Mouse (Mus musculus): ENCODE measurements around the gene Plek2. TPM values are rescaled to one million over a fixed set of nuclear protein-coding genes. Genes with fewer than 3 reads are reported as not detected.

Plek2 gene
- polyA plus RNA-seq, 1 experiment from 2014 or later: 1.5 TPM

DNA sequence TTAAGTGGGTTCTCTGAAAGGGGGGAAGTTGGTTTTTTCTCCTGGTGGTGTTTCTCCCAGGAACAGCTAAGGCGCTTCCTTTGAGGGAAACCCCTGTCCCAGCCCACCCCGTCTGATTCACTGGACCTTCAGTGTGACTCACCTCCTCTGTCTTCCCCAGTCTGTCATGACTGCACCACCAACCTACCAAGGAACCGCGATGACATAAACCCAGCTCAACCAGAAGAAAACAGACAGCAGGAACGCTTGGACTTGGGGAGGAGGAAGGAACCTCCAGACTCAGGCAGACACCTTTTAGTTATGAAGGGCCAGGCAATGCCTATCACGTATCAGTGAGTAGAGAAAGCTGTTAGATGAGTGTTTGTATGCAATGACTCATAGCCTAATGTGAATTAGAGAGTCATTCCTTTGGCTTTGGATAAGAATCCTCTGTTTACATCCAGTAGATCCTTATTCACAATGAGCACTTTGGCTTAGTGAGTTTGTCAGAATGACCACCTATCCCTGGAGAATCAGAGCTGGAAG, 1.4 kb upstream of the Plek2 start:
- H3K27me3 ChIP-seq (replicated peaks): peaks cover 49% of the 10 kb centered on the region
- no peak for ATAC-seq (replicated peaks)
- 77% methylated on average over 6 of the region's 6 CpGs for WGBS

DNA sequence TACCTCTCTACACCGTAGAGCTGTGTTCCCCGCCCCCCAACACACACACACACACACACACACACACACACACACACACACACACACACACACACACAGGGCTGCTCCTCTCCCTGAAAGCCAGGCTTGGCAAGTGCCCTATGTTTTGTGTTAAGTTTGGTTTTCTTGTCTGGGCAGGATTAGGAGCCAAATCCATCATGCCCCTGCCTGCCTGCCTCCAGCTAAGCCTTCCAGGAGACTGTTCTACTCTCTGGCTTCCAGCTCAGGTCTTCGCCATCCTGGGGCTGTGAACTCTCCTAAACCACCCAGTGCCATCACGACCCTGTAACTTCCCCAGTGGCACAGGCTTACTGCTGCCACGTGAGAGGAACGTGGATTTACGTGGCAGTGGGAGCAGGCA, 2.3 kb downstream of the Plek2 start:
- Histone ChIP-seq H3K9me3 (no peaks in the 10 kb centered on the region), H3K4me1 (peaks cover 9% of the 10 kb centered on the region), H3K27ac (no peak overlapping the region), H3K9ac (no peak overlapping the region), H3K4me3 (no peak overlapping the region), H3K27me3 (replicated peaks) (peaks cover 16% of the 10 kb centered on the region), H3K36me3 (replicated peaks) (no peaks in the 10 kb centered on the region), H3K4me2 (no peak overlapping the region)
- WGBS: 91% methylated on average over 7 of the region's 7 CpGs
- no peak for ATAC-seq (replicated peaks)

More for the DNA sequence above, 1.4 kb upstream of the Plek2 start:
- H3K9me3 ChIP-seq: no peaks in the 10 kb centered on the region
- no peak overlapping the region for H3K4me3 ChIP-seq
- H3K4me1 ChIP-seq: peaks cover 24% of the 10 kb centered on the region
- H3K9ac ChIP-seq: no peak overlapping the region
- no peak overlapping the region for H3K4me2 ChIP-seq
- no peak overlapping the region for H3K27ac ChIP-seq
- H3K36me3 ChIP-seq (replicated peaks): no peaks in the 10 kb centered on the region

DNA sequence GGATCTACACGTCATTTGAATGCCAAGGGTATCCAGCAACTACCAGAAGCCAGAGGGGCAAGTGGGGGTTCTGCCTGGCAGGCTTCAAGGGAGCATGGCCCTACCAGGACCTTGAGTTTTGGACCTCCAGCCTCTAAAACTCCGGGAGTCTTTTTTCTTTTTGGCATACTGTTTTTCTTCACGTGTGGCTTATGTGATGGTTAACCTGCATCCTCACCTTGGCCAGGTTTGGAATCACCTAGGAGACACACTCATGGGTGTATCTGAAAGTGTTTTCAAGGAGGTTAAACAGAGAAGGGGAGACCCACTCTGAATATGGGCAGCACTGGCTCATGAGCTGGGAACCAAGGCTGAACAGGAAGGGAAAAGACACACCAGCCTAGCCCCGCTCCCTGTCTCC, 3.5 kb downstream of the Plek2 start:
- H3K4me1 ChIP-seq: peaks cover 9% of the 10 kb centered on the region
- no peak overlapping the region for H3K9ac ChIP-seq
- 75% methylated on average over 4 of the region's 4 CpGs for WGBS
- no peak overlapping the region for H3K27ac ChIP-seq
- no peak overlapping the region for H3K4me3 ChIP-seq
- ATAC-seq (replicated peaks): no peak
- no peaks in the 10 kb centered on the region for H3K36me3 ChIP-seq (replicated peaks)
- no peaks in the 10 kb centered on the region for H3K9me3 ChIP-seq
- H3K4me2 ChIP-seq: no peak overlapping the region
- peaks cover 9% of the 10 kb centered on the region for H3K27me3 ChIP-seq (replicated peaks)

DNA sequence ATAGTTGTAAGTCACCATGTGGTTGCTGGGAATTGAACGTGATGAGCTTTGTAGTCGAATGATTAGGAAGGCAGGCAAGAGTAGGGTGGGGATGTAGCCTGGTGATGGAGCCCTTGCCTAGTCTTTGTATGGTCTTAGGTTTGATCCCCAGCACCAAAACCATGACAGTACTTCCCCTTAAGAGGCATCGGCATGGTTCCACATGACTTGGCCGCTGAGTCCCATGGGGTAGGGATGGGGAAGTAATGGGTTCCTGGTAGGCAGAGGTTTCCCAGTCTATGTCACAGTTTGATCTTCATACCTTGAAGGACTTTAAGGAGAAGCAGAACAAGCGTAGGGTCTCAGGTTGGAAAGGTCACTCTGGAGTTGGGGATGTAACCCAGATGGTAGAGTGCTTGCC, 5.3 kb downstream of the Plek2 start:
- no peaks in the 10 kb centered on the region for H3K36me3 ChIP-seq (replicated peaks)
- H3K9me3 ChIP-seq: no peaks in the 10 kb centered on the region
- no peaks in the 10 kb centered on the region for H3K27me3 ChIP-seq (replicated peaks)
- peaks cover under 1% of the 10 kb centered on the region; the same call in 1 of the 2 replicates for H3K4me1 ChIP-seq
- H3K27ac ChIP-seq: no peak overlapping the region
- H3K4me3 ChIP-seq: no peak overlapping the region
- H3K9ac ChIP-seq: no peak overlapping the region
- WGBS: 84% methylated on average over 5 of the region's 5 CpGs
- ATAC-seq (replicated peaks): no peak
- no peak overlapping the region for H3K4me2 ChIP-seq

DNA sequence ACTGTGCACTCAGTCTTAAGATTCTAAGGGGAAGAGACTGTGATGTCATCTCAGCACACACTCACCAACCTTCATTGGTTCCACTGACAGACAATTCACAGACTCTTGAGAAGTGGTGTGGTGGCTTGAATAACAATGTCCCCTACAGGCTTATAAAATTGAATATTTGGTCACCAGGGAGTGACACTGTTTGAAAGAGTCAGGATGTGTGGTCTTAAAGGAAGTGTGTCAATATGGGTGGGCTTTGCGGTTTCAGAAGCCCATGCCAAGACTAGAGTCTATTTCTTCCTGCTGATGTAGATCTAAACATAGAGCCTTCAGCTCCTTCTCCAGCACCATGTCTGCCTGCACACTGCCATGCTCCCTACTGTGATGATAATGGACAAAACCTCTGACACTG, 8.9 kb downstream of the Plek2 start:
- no peak overlapping the region for H3K4me3 ChIP-seq
- no peaks in the 10 kb centered on the region for H3K27me3 ChIP-seq (replicated peaks)
- H3K36me3 ChIP-seq (replicated peaks): no peaks in the 10 kb centered on the region
- no peak overlapping the region for H3K4me2 ChIP-seq
- H3K27ac ChIP-seq: no peak overlapping the region
- no peaks in the 10 kb centered on the region for H3K9me3 ChIP-seq
- no peaks in the 10 kb centered on the region for H3K4me1 ChIP-seq
- 97% methylated on average over 1 of the region's 1 CpGs for WGBS
- ATAC-seq (replicated peaks): no peak
- H3K9ac ChIP-seq: no peak overlapping the region

DNA sequence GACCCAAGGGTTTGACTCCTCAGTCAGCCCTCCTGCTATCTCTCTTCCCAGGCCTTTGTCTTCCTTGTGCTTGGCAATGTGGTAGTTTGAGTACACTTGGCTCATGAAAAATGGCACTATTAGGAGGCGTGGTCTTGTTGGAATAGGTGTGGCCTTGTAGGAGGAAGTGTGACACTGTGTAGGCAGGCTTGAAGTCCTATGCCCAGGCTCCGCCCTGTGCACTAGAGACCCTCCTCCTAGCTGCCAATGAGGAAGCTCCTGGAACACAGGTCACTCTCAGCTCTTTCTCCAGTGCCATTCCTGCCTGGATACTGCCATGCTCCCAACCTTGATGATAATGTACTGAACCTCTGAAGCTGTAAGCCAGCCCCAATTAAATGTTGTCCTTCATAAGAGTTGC, 15.6 kb downstream of the Plek2 start:
- 87% methylated on average over 2 of the region's 2 CpGs for WGBS
- H3K4me1 ChIP-seq: no peaks in the 10 kb centered on the region
- no peak overlapping the region for H3K4me2 ChIP-seq
- no peak overlapping the region for H3K27ac ChIP-seq
- no peaks in the 10 kb centered on the region for H3K27me3 ChIP-seq (replicated peaks)
- H3K4me3 ChIP-seq: no peak overlapping the region
- H3K36me3 ChIP-seq (replicated peaks): no peaks in the 10 kb centered on the region; the same call in 1 of the 2 replicates
- no peaks in the 10 kb centered on the region for H3K9me3 ChIP-seq
- no peak for ATAC-seq (replicated peaks)
- H3K9ac ChIP-seq: no peak overlapping the region

DNA sequence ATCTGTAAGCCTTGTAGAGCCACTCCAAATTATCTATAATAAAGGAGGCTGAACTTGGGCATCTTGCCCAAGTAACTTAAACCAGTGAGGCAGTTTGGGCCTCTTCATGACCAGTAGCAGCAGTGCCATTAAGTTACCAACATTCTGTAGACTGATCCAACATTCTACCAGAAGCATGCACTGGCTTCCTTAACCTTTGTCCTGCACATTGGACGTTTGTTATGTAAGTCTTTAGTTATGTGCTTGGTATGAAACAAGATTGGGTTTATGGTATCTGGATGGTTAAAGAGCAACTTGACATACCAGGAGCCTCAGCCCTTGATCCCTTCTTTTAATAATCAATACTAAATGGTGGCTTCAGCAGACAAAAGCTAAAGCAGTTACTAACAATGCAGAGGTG, 16.7 kb downstream of the Plek2 start:
- no peak overlapping the region for H3K27ac ChIP-seq
- H3K9me3 ChIP-seq: no peaks in the 10 kb centered on the region
- H3K4me1 ChIP-seq: no peaks in the 10 kb centered on the region
- H3K36me3 ChIP-seq (replicated peaks): no peaks in the 10 kb centered on the region; the same call in 1 of the 2 replicates
- no peaks in the 10 kb centered on the region for H3K27me3 ChIP-seq (replicated peaks)
- no peak for ATAC-seq (replicated peaks)
- no peak overlapping the region for H3K9ac ChIP-seq
- H3K4me2 ChIP-seq: no peak overlapping the region
- 68% methylated on average over 1 of the region's 1 CpGs for WGBS
- H3K4me3 ChIP-seq: no peak overlapping the region

DNA sequence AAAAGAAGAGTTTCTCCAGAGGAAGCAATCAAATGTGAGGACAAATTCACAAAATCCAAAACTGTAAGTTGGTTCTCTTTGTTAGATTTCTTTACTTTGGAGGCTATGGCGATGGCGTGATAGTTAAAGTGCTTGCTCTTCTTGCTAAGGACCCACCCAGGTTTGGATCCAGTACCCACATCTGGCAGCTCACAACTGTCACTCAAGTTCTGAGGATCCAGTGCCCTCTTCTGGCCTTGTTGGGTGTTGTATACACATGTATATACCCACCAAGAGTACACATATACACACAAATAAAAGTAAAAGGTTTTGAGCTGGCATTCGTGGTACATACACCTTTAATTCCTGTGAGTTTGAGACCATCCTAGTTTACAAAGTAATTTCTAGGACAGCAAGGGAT, 32.2 kb downstream of the Plek2 start:
- Histone ChIP-seq H3K4me2 (no peak overlapping the region), H3K4me1 (no peaks in the 10 kb centered on the region), H3K27ac (no peak overlapping the region), H3K27me3 (replicated peaks) (no peaks in the 10 kb centered on the region), H3K9ac (no peak overlapping the region), H3K36me3 (replicated peaks) (peaks cover 26% of the 10 kb centered on the region), H3K9me3 (no peaks in the 10 kb centered on the region), H3K4me3 (no peak overlapping the region)
- ATAC-seq (replicated peaks): no peak
- 95% methylated on average over 3 of the region's 3 CpGs for WGBS

DNA sequence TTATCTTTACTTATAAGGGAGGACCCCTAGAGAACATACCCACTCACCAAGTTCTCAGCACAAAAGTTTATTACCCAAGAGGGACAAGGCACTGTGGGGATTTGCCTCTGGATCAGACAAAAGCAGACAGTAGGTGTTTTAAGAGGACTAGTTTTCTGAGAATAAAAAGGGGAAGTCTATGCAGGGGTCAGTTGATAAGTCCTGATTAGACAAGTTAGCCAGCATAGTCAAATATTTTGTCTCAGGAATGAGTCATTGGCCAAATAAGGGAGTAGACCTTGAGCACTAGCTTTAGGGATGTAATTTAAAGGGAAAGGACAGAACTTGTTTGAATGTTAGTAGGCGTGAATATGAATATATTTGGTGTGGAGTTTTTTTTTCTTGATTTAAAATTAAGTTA, 38.6 kb downstream of the Plek2 start:
- Histone ChIP-seq H3K4me3 (no peak overlapping the region), H3K36me3 (replicated peaks) (peaks cover 11% of the 10 kb centered on the region; the same call in 1 of the 2 replicates), H3K9ac (no peak overlapping the region), H3K4me2 (no peak overlapping the region), H3K27me3 (replicated peaks) (no peaks in the 10 kb centered on the region), H3K9me3 (no peaks in the 10 kb centered on the region), H3K27ac (no peak overlapping the region), H3K4me1 (peaks cover 6% of the 10 kb centered on the region)
- WGBS: 91% methylated on average over 1 of the region's 1 CpGs
- ATAC-seq (replicated peaks): no peak

DNA sequence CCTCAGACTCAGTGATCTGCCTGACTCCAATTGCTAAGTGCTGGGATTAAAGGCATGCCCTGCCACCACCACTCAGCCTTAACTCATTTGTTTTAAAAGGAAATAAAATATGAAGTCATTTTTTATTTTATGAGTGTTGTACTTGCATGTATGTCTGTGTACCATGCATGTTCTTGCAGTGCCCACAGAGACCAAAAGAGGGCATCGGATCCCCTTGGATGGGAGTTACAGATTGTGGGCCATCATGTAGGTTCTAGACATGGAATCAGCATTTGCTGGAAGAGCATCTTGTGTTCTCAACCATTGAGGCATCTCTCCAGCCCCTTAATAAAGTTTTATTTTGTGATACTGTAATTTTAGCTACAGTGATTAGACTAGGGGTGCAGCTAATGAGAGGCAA, 41.3 kb downstream of the Plek2 start:
- Histone ChIP-seq H3K4me3 (no peak overlapping the region), H3K27me3 (replicated peaks) (no peaks in the 10 kb centered on the region), H3K9me3 (no peaks in the 10 kb centered on the region), H3K4me1 (peaks cover 18% of the 10 kb centered on the region), H3K4me2 (no peak overlapping the region), H3K36me3 (replicated peaks) (0 out of 2 replicates have a peak, but pooled peaks cover 11% of the 10 kb centered on the region), H3K9ac (no peak overlapping the region), H3K27ac (no peak overlapping the region)
- ATAC-seq (replicated peaks): no peak
- 100% methylated on average over 1 of the region's 1 CpGs for WGBS

DNA sequence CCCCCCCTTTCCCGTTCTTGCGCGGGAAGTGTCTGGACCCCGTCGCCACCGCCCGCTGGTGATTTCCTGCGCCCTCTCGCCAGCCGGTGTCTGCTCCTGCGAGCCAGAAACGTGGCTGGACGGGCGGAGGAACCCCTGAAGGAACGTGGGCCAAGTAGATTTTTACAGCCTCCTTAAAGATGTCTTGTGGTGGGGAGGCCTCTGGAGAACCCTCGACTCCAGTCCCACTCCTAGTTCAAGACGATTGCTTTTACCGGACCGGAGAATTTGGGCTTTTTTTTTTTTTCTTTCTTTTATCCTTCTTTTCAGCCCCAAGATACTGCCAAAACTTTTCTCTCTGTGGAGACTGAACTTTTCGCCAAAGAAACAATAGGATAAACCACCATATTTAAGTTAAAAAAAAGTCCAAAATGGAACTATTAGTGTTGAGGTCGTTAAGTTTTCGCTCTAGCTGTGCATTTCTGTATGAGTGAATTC, 44.5 kb downstream of the Plek2 start:
- H3K9me3 ChIP-seq: no peaks in the 10 kb centered on the region
- WGBS: under 1% methylated on average over 22 of the region's 22 CpGs
- peak overlapping the region; percentile 81 for H3K9ac ChIP-seq
- peak overlapping the region; percentile 57 for H3K4me2 ChIP-seq
- H3K4me1 ChIP-seq: peaks cover 36% of the 10 kb centered on the region
- no peaks in the 10 kb centered on the region for H3K27me3 ChIP-seq (replicated peaks)
- peak overlapping the region; percentile 95 for H3K4me3 ChIP-seq
- H3K36me3 ChIP-seq (replicated peaks): 0 out of 2 replicates have a peak, but pooled peaks cover under 1% of the 10 kb centered on the region
- no peak for ATAC-seq (replicated peaks)
- peak overlapping the region; percentile 90 for H3K27ac ChIP-seq

DNA sequence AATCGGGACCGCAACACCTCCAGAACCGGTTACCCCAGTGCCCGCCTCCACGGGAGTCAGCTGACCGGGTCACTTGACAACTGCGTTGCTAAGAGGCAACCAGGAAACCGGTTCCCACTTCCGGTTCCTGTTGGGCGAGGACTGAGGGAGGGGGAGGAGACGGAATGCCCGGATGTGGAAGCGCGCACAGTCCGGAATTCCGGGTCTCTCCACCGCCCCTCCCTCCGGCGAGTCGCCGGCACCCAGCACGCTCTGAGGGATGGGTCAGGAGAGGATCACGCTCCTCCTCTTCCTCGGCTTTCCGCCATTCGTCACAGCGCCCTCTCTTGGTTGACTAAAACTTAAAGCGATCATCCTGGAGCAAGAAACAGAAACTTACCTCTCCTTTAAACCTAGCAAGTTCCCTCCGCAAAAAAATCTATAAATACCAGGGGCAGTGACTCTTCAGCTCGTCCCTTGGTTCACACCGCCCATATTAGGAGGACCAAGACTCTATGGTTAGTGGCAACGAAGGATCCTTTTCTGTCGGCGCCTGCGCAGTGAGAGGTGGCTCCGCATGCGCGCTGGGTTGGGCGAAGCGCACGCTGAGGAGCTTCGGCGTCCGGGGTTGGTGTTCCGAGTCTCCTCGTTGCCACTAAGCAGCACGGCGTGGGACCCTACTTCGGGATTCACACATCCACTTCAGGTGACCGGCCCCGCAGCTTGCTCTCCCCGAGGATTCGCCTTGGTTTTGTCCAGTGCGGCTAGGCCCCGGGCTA, 45.1 kb downstream of the Plek2 start, which contains the start of the genes Atp6v1d and Eif2s1:
TSS of gene Atp6v1d (minus strand) at position 143 of the 758 bp plus-strand sequence.
TSS of gene Eif2s1 (plus strand) at position 324 of the 758 bp plus-strand sequence.
- Histone ChIP-seq H3K36me3 (replicated peaks) (no peaks in the 10 kb centered on the region; the same call in 1 of the 2 replicates), H3K4me1 (peaks cover 36% of the 10 kb centered on the region), H3K27me3 (replicated peaks) (no peaks in the 10 kb centered on the region), H3K4me2 (peak within 1 kb of the TSS; percentile 93), H3K27ac (peak within 1 kb of the TSS; percentile 90), H3K9ac (peak within 1 kb of the TSS; percentile 81), H3K4me3 (peak within 1 kb of the TSS; percentile 95), H3K9me3 (no peaks in the 10 kb centered on the region)
- 0% methylated on average over 55 of the region's 55 CpGs for WGBS
- ATAC-seq (replicated peaks): peak; percentile 100
